Mouse (Mus musculus) thymus, adult 2 months (tissue): ENCODE data around the gene Insyn1. TPM values are rescaled to one million over a fixed set of nuclear protein-coding genes. Genes with fewer than 3 reads are reported as not detected.

Experiments
- DNase-seq: peaks from one replicate; pipeline ENCODE4 v3.0.0; 2021
- H3K27ac ChIP-seq: fragments of 200-500 bp; 2 replicates; pipeline ENCODE4 v1.5.1; 2012; ENCODE audit warnings: low read length, control low read depth; ENCODE audit not compliant: control insufficient read depth, insufficient read depth
- H3K27me3 ChIP-seq: fragments of 200-500 bp; 2 replicates; pipeline ENCODE4 v1.6.1; 2012; ENCODE audit warnings: mild to moderate bottlenecking, low read length, moderate library complexity, mixed read lengths; ENCODE audit not compliant: control insufficient read depth, insufficient read depth
- H3K36me3 ChIP-seq: fragments of 200-500 bp; 2 replicates; pipeline ENCODE4 v1.6.1; 2012; ENCODE audit warnings: mild to moderate bottlenecking, low read length, moderate library complexity; ENCODE audit not compliant: control insufficient read depth, insufficient read depth
- H3K4me1 ChIP-seq: fragments of 200-500 bp; replicated peaks from 2 replicates; pipeline ENCODE4 v1.6.1; 2012; ENCODE audit warnings: low read length; ENCODE audit not compliant: control insufficient read depth, insufficient read depth
- H3K4me3 ChIP-seq: fragments of 200-500 bp; 2 replicates; pipeline ENCODE4 v1.5.1; 2012; ENCODE audit warnings: mild to moderate bottlenecking, low read length, control low read depth, moderate library complexity; ENCODE audit not compliant: control insufficient read depth, insufficient read depth
- CTCF ChIP-seq: fragments of 200-500 bp; IDR thresholded peaks from 2 replicates; pipeline ENCODE4 v1.5.1; 2012; ENCODE audit warnings: mild to moderate bottlenecking, control low read depth, low read length, moderate library complexity, borderline replicate concordance; ENCODE audit not compliant: control insufficient read depth, poor library complexity, insufficient read depth; ENCODE audit errors: extremely low read depth
- POLR2A ChIP-seq: fragments of 200-500 bp; IDR thresholded peaks from 2 replicates; pipeline ENCODE4 v1.6.1; 2012; ENCODE audit warnings: mild to moderate bottlenecking, low read length, control low read depth, moderate library complexity; ENCODE audit not compliant: control insufficient read depth, poor library complexity, insufficient read depth; ENCODE audit errors: extremely low read depth
- WGBS: fragments of 180-500 bp; shearing (Covaris S2); methylation state at CpG from one replicate; pipeline ENCODE4 v1.1.7; 2018; 5-methylcytosine and 5-hydroxymethylcytosine counted together
- polyA plus RNA-seq: library from polyadenylated mRNA; depleted of rRNA; stranded (reverse); fragments of >200 nt; gene quantifications from 2 replicates; pipeline ENCODE4 v1.2.3, GENCODE M21; 2012

The Insyn1 gene
- polyA plus RNA-seq, 1 experiment: 4.9 TPM

- Histone ChIP-seq H3K4me1 (no peaks in the 10 kb centered on the region), H3K27ac (no peak overlapping the region), H3K36me3 (no peaks in the 10 kb centered on the region), H3K4me3 (no peak overlapping the region), H3K27me3 (no peaks in the 10 kb centered on the region)
- DNase-seq: no peak
- TF ChIP-seq POLR2A: no peak
- TF ChIP-seq CTCF: no peak
- 81% methylated on average over 4 of the region's 4 CpGs for WGBS
Measured at GRCm38 (mm10) chr9:58527841-58528240, 39.4 kb downstream of the Insyn1 start.

DNA sequence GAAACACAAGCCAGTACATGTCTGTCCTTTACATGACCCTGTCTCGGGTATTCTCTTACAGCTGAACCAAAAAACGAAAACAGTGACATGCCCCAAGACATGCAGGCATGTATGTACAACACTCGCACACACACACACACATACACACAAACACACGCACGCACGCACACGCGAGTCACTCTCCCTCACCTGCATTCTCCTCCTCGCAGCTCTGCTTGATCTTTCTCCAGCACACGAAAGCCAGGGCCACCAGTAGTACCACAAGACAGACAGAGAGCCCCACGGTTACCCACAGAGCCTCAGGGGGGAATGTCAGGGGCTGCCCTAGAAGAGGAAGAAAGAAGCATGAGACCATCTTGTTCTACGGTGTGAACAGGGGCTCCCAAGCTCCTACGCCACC, 42.0 kb downstream of the Insyn1 start:
- no peak overlapping the region for H3K27ac ChIP-seq
- no peak overlapping the region for H3K4me3 ChIP-seq
- WGBS: 37% methylated on average over 13 of the region's 13 CpGs
- TF ChIP-seq POLR2A: no peak
- TF ChIP-seq CTCF: no peak
- DNase-seq: no peak
- H3K27me3 ChIP-seq: no peaks in the 10 kb centered on the region
- no peaks in the 10 kb centered on the region for H3K36me3 ChIP-seq
- H3K4me1 ChIP-seq: no peaks in the 10 kb centered on the region

DNA sequence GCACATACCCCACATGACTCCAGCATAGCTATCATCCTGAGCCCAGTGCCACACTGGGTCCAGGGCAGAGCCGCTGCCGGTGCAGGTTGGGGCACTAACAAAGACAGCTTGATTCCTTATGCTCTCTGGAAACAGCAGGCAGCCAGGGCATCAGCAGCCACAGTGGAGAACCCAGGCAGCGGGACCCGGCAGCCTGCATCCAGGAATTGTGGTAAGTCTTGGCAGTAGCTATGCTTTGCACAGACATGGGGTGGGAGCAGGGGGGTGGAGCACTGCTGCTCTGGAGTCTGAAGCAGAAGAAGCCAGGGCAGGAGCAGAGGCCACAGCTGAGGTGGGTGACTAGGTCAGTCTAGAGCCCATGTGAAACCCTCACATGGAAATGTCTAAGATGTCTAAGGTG, 43.8 kb downstream of the Insyn1 start:
- WGBS: 98% methylated on average over 4 of the region's 4 CpGs
- no peaks in the 10 kb centered on the region; the same call in 1 of the 2 replicates for H3K4me1 ChIP-seq
- H3K36me3 ChIP-seq: no peaks in the 10 kb centered on the region
- no peaks in the 10 kb centered on the region; the same call in 1 of the 2 replicates for H3K27me3 ChIP-seq
- DNase-seq: no peak
- TF ChIP-seq CTCF (no peak), POLR2A (no peak)
- no peak overlapping the region for H3K27ac ChIP-seq
- H3K4me3 ChIP-seq: no peak overlapping the region

GRCm38 (mm10) chr9:58533322-58533721, 44.9 kb downstream of the Insyn1 start:
- WGBS: 96% methylated on average over 6 of the region's 6 CpGs

GRCm38 (mm10) chr9:58534766-58535165, 46.4 kb downstream of the Insyn1 start:
- TF ChIP-seq CTCF: no peak
- TF ChIP-seq POLR2A: no peak

More at GRCm38 (mm10) chr9:58533322-58533721, 44.9 kb downstream of the Insyn1 start:
- no peaks in the 10 kb centered on the region for H3K36me3 ChIP-seq
- H3K27me3 ChIP-seq: no peaks in the 10 kb centered on the region; the same call in 1 of the 2 replicates
- H3K27ac ChIP-seq: no peak overlapping the region
- no peak for DNase-seq
- H3K4me3 ChIP-seq: no peak overlapping the region
- peaks cover 2% of the 10 kb centered on the region; the same call in 1 of the 2 replicates for H3K4me1 ChIP-seq
- TF ChIP-seq POLR2A (no peak), CTCF (no peak)

DNA sequence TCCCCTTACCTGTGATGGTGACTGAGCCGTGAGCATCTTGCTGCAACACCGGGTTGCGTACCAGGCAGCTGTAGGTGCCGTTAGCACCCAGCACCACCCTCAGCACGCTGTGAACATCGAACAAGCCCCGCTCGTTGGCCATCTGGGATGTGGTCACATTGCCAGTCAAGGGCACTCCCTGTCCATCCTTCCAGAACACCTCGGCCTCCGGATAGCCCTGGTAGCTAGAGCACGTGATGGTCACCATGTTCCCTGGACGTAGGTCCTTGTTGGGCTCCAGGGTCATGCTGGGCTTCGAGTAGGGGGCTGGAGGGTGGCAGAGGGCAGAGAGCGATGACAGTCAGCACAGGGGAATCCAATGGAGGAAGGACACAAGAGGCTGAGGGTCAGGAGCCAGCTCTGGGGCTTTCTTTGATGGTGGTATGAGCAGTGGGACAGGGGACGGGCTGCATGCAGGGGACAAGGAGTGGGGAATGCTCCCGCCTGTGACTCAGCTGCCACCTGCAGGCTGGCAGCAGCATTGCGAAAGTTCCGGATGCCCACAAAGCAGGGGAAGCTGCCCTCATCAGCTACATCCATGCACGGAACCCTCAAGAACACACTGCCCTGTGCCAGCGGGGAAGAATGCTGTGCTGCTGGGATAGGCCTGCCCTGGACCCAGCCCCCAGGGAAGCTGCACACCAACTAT, 47.2 kb downstream of the Insyn1 start:
- peaks cover 3% of the 10 kb centered on the region; the same call in 1 of the 2 replicates for H3K4me1 ChIP-seq
- no peak overlapping the region for H3K4me3 ChIP-seq
- no peaks in the 10 kb centered on the region for H3K36me3 ChIP-seq
- TF ChIP-seq POLR2A (no peak), CTCF (peak; percentile 70; the same call in 1 of the 2 replicates)
- WGBS: 67% methylated on average over 20 of the region's 20 CpGs
- no peak overlapping the region for H3K27ac ChIP-seq
- H3K27me3 ChIP-seq: no peaks in the 10 kb centered on the region; the same call in 1 of the 2 replicates
- peak; percentile 60 for DNase-seq

More at GRCm38 (mm10) chr9:58534766-58535165, 46.4 kb downstream of the Insyn1 start:
- DNase-seq: peak; percentile 65
- H3K4me3 ChIP-seq: no peak overlapping the region
- no peaks in the 10 kb centered on the region for H3K36me3 ChIP-seq
- 52% methylated on average over 1 of the region's 1 CpGs for WGBS
- no peaks in the 10 kb centered on the region; the same call in 1 of the 2 replicates for H3K27me3 ChIP-seq
- H3K4me1 ChIP-seq: peaks cover 3% of the 10 kb centered on the region; the same call in 1 of the 2 replicates
- no peak overlapping the region for H3K27ac ChIP-seq

DNA sequence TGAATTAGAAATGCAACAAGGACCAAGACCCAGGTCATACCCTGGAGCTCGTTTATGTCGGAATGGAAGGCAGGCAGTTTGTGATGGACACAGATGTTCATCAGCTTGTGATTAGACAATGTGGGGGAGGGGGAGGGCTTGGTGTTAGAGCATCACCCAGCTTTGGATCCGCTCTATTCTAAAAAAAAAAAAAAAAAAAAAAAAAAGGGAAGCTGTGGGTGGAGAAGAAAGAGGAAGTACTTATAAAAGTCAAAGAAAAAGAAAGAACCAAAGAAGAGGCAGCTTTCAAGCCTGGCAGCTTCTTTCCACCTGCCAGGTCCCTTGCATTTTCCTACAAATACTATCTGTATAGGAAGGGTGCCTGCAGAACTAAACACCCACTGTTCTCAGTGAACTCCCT, 49.4 kb downstream of the Insyn1 start:
- Histone ChIP-seq H3K27ac (no peak overlapping the region), H3K4me3 (no peak overlapping the region), H3K4me1 (peaks cover 10% of the 10 kb centered on the region), H3K36me3 (no peaks in the 10 kb centered on the region), H3K27me3 (no peaks in the 10 kb centered on the region; the same call in 1 of the 2 replicates)
- no peak for DNase-seq
- WGBS: under 1% methylated on average over 3 of the region's 3 CpGs
- TF ChIP-seq POLR2A (no peak), CTCF (no peak)
